Mouse (Mus musculus): Measurements from ENCODE around the gene Mast1. TPM values are rescaled to one million over a fixed set of nuclear protein-coding genes. Genes with fewer than 3 reads are reported as not detected.
A peak's percentile ranks its signal among the peaks of the same experiment; 100 is the strongest.

The Mast1 gene
- total and polyA plus RNA-seq, 2 experiments from 2014 or later, result 69.5 to 83.0 TPM

- Histone ChIP-seq H3K36me3 (ENCODE audit: insufficient read depth, low read length) (no peaks in the 10 kb centered on the region), H3K4me3 (ENCODE audit: low read length) (peak overlapping the region; percentile 84), H3K9ac (replicated peaks; ENCODE audit: low read length) (peak overlapping the region; percentile 95), H3K4me2 (ENCODE audit: low read depth, low read length) (peak overlapping the region; percentile 71), H3K9me3 (ENCODE audit: low read length) (no peaks in the 10 kb centered on the region), H3K27ac (peak overlapping the region; percentile 95), H3K4me1 (ENCODE audit: insufficient read depth, low read length) (peaks cover 22% of the 10 kb centered on the region), H3K27me3 (ENCODE audit: insufficient read depth, low read length) (no peaks in the 10 kb centered on the region)
- no peak for DNase-seq (ENCODE audit: low spot score)
- WGBS, result 55% methylated on average over 13 of the region's 13 CpGs
- no peak for TF ChIP-seq CTCF (IDR thresholded peaks at IDR 0.05; ENCODE audit: low read depth)
- no peak for ATAC-seq
Measured at GRCm38 (mm10) chr8:84937620-84938485, 694 bp upstream of the Mast1 start.

DNA sequence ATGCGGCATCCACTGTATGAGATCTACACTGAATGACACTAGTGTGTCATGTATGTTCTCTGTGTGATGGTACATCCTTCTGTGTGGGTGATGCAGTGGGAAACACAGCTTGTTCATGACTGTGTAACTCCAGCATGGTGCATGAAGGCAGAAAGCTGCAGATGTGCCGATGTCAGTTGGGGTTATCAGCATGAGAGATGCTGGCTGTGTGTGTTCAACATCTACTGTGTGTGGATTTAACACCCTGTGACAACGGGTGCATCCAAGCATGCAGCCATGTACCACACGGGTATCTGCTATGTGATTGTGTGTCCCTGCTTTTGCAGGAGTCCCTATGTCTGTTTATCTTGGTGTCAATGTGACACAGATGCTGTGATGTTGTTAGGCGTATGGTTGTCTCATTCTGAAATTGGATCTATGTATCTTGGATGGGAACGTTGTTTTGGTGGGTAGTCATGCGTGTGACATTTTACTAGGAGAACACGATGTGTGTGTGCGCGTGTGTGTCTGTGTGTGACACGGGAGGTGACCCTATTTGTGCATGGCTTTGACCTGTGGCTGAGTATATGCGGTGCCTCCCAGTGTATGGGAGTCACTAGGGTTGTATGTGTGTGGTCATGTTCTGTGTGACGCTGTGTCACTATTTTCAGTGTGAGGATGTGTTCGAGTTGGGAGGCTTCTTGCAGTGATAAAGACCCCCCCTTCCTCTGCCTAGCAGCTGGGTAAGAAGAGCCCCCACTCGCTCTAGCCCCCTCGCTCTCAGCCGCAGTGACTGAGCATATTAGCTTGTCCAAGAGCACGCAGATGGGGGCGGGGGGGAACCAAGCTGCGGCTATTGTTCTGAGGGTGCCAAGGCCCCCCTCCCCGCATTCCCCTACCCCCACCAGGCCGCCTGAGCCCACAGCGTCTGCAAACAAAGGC lies 858 bp downstream of the Mast1 start:
- WGBS, result 11% methylated on average over 22 of the region's 23 CpGs
- Histone ChIP-seq H3K4me3 (ENCODE audit: low read length) (peak overlapping the region; percentile 84), H3K9ac (replicated peaks; ENCODE audit: low read length) (peak overlapping the region; percentile 95), H3K36me3 (ENCODE audit: insufficient read depth, low read length) (no peaks in the 10 kb centered on the region), H3K4me1 (ENCODE audit: insufficient read depth, low read length) (peaks cover 22% of the 10 kb centered on the region), H3K9me3 (ENCODE audit: low read length) (no peaks in the 10 kb centered on the region), H3K27ac (peak overlapping the region; percentile 95), H3K27me3 (ENCODE audit: insufficient read depth, low read length) (no peaks in the 10 kb centered on the region), H3K4me2 (ENCODE audit: low read depth, low read length) (peak overlapping the region; percentile 71)
- ATAC-seq, result peak; percentile 54
- DNase-seq (ENCODE audit: low spot score), result peak; percentile 61
- TF ChIP-seq CTCF (IDR thresholded peaks at IDR 0.05; ENCODE audit: low read depth), result no peak

DNA sequence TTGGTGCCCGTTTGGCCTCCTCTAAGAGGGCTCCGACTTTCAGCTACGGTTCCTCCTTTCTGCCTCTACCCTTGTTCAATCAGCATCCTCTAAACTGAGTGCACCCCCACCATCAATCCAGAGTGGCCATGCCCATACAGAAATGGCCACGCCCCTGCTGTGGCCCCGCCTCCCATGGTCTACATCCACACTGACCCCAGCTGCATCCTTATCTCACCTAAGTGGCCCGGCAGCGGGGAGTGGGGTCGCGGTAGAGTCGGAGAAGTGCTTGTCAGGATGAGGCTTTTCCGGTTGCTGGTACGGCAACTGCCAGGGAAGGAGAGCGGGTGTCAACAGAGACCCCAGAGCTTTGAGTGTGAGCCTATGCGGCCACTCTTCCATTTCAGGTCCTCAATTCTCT lies 1.7 kb downstream of the Mast1 start:
- ATAC-seq (no peak; the same call in 1 of the 2 replicates), DNase-seq (ENCODE audit: low spot score) (peak; percentile 48)
- WGBS, result 4% methylated on average over 14 of the region's 14 CpGs
- Histone ChIP-seq H3K4me2 (ENCODE audit: low read depth, low read length) (peak overlapping the region; percentile 71), H3K27me3 (ENCODE audit: insufficient read depth, low read length) (no peaks in the 10 kb centered on the region), H3K4me1 (ENCODE audit: insufficient read depth, low read length) (peaks cover 22% of the 10 kb centered on the region), H3K9me3 (ENCODE audit: low read length) (no peaks in the 10 kb centered on the region), H3K36me3 (ENCODE audit: insufficient read depth, low read length) (0 out of 2 replicates have a peak, but pooled peaks cover under 1% of the 10 kb centered on the region), H3K4me3 (ENCODE audit: low read length) (peak overlapping the region; percentile 84), H3K9ac (replicated peaks; ENCODE audit: low read length) (peak overlapping the region; percentile 95), H3K27ac (peak overlapping the region; percentile 95)
- TF ChIP-seq CTCF (IDR thresholded peaks at IDR 0.05; ENCODE audit: low read depth), result no peak

DNA sequence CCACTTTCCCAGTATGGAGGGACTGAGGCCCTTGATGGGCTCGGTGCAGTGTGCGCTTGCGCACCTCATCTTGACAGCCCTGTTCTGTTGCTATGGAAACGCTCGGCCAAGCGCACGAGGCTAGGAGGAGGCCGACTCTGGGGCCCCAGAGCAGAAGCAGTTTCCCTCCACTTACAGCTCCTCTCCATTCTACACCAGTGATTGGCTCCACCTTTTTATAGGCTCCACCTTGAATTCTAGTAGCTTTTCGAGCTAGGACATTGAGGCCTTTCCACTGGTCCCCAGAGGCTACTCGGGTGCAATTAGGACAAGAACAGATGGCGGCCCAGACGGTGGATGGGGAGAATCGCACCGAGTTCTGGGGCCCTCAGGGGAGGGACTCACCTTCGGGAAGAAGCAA lies 2.3 kb downstream of the Mast1 start:
- 1% methylated on average over 15 of the region's 15 CpGs for WGBS
- peak; percentile 68 for ATAC-seq
- no peaks in the 10 kb centered on the region for H3K27me3 ChIP-seq (ENCODE audit: insufficient read depth, low read length)
- H3K27ac ChIP-seq, result peak overlapping the region; percentile 95; the same call in 1 of the 2 replicates
- peak overlapping the region; percentile 84 for H3K4me3 ChIP-seq (ENCODE audit: low read length)
- no peaks in the 10 kb centered on the region for H3K9me3 ChIP-seq (ENCODE audit: low read length)
- H3K9ac ChIP-seq (replicated peaks; ENCODE audit: low read length), result peak overlapping the region; percentile 95
- DNase-seq (ENCODE audit: low spot score), result peak; percentile 94
- no peak for TF ChIP-seq CTCF (IDR thresholded peaks at IDR 0.05; ENCODE audit: low read depth)
- H3K36me3 ChIP-seq (ENCODE audit: insufficient read depth, low read length), result peaks cover 7% of the 10 kb centered on the region; the same call in 1 of the 2 replicates
- H3K4me2 ChIP-seq (ENCODE audit: low read depth, low read length), result peak overlapping the region; percentile 71
- peaks cover 22% of the 10 kb centered on the region for H3K4me1 ChIP-seq (ENCODE audit: insufficient read depth, low read length)

DNA sequence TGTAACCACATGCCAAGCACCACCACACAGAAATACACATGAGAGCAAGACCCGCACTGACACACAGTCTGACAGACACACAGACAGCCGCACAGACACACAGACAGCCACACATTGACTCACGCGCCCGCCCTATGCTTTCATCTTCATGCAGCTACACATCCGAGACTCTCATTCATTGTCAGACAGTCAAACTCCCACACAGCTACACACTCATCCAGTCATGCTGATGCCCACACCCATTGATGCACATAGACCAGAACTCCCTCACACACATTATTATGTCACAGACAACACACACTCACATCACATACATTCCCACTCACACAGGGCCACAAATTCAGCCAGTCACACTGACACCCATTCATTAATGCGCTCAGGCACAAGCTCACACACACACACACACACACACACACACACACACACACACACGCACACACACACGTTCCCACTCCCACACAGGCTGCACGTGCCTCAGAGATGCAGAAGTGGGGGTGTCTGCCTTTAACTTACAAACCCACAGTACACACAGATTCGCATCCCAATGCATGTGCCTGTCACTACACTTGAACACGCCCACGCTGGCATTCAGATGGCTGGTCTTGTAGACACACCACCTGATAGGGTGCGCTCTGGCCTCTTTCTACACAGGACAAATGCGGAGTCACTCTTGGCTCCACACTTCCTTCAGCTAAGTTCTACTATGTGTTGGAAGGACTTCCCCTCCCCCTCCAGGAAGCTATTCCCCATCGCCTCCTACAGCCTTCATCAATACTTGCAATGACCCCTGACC lies 3.2 kb downstream of the Mast1 start:
- Histone ChIP-seq H3K9ac (replicated peaks; ENCODE audit: low read length) (no peak overlapping the region), H3K27me3 (ENCODE audit: insufficient read depth, low read length) (no peaks in the 10 kb centered on the region), H3K9me3 (ENCODE audit: low read length) (no peaks in the 10 kb centered on the region), H3K36me3 (ENCODE audit: insufficient read depth, low read length) (peaks cover 7% of the 10 kb centered on the region; the same call in 1 of the 2 replicates), H3K27ac (no peak overlapping the region), H3K4me2 (ENCODE audit: low read depth, low read length) (peak overlapping the region; percentile 71), H3K4me1 (ENCODE audit: insufficient read depth, low read length) (peaks cover 22% of the 10 kb centered on the region), H3K4me3 (ENCODE audit: low read length) (peak overlapping the region; percentile 84)
- no peak for TF ChIP-seq CTCF (IDR thresholded peaks at IDR 0.05; ENCODE audit: low read depth)
- ATAC-seq, result no peak
- DNase-seq (ENCODE audit: low spot score), result no peak
- 83% methylated on average over 16 of the region's 16 CpGs for WGBS

DNA sequence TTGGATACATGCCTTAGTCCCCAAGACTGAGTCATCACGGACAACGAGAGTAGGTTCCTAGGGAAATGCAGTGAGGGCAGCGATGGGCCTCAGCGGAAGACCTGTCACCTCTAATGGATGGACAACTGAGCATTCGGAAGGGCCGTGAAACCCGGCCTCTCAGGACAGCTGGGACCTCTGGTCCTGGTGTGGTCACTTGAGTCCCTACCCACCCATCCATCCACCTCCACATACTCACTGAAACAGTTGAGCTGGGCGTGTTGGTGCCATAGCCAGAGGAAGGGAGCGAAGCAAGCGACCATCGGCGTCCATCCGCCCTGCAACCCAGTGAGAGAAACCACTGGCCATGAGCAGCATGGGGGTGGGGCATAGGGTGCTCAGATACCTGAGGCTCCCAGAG lies 6.6 kb downstream of the Mast1 start:
- H3K27me3 ChIP-seq (ENCODE audit: insufficient read depth, low read length), result no peaks in the 10 kb centered on the region
- TF ChIP-seq CTCF (IDR thresholded peaks at IDR 0.05; ENCODE audit: low read depth), result no peak
- peaks cover 19% of the 10 kb centered on the region for H3K4me1 ChIP-seq (ENCODE audit: insufficient read depth, low read length)
- 91% methylated on average over 13 of the region's 13 CpGs for WGBS
- no peak for ATAC-seq
- no peak for DNase-seq (ENCODE audit: low spot score)
- no peak overlapping the region for H3K9ac ChIP-seq (replicated peaks; ENCODE audit: low read length)
- H3K4me3 ChIP-seq (ENCODE audit: low read length), result no peak overlapping the region
- H3K27ac ChIP-seq, result no peak overlapping the region
- H3K9me3 ChIP-seq (ENCODE audit: low read length), result no peaks in the 10 kb centered on the region
- H3K36me3 ChIP-seq (ENCODE audit: insufficient read depth, low read length), result peaks cover 23% of the 10 kb centered on the region; the same call in 1 of the 2 replicates
- no peak overlapping the region for H3K4me2 ChIP-seq (ENCODE audit: low read depth, low read length)

Measured in hindbrain, postnatal 0 days (tissue).